Mouse (Mus musculus): ENCODE results near the gene Ncdn.

DNA sequence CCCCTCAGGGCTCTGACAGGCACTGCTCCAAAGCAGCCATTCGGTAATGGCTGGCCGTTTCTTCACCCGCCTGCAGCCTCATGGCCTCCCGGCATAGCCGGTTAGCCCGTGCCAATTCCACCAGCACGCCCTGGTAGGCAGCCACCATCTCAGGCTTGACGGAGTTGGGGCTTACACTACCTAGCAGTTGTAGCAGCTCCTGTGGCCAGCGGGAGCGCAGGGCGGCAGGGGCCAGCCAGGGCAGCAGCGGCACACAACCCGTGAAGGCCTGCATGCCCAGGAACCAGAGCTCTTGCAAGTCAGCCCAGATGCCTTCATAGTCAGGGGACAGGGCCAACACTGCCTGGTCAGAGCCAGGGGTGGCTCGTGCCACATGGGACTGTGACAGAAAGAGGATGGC, 8.4 kb downstream of the Ncdn start:
- TF ChIP-seq CTCF (IDR thresholded peaks at IDR 0.05; ENCODE audit: low read depth, low read length) = no peak
- no peak for TF ChIP-seq TAL1 (conservative IDR thresholded peaks at IDR 0.05; ENCODE audit: low read depth, low read length)
